Mouse (Mus musculus): ENCODE data around the gene Adgrg4. TPM values are rescaled to one million over a fixed set of nuclear protein-coding genes. Genes with fewer than 3 reads are reported as not detected.

The Adgrg4 gene
- total RNA-seq (2023): not detected

GRCm38 (mm10) chrX:56869863-56870262 lies at the start of gene Adgrg4:
Gene Adgrg4, plus strand, starts transcription at chrX:56870163.

GRCm38 (mm10) chrX:56821765-56822603 lies 48.0 kb upstream of the Adgrg4 start, which contains the start of gene Map7d3:
Gene Map7d3, minus strand, starts transcription at chrX:56822326.

GRCm38 (mm10) chrX:57042774-57043173 lies 172.8 kb downstream of the Adgrg4 start, which contains the start of gene Brs3:
Gene Brs3, plus strand, starts transcription at chrX:57043074.

Other genes with a start within 250 kb of the Adgrg4 start
- 1 to 10 TPM; 1.1 to 1.4 TPM for gene Fhl1, start 138.4 kb upstream of the Adgrg4 start, total RNA-seq (2023)
- gene Map7d3, start 47.8 kb upstream of the Adgrg4 start, total RNA-seq (2023): 1 to 10 TPM; 1.2 to 2.3 TPM
- gene Brs3, start 172.9 kb downstream of the Adgrg4 start, total RNA-seq (2023): not detected
- gene Htatsf1, start 183.4 kb downstream of the Adgrg4 start, total RNA-seq (2023): 10 to 100 TPM; 15.4 to 17.2 TPM
- gene Vgll1, start 217.9 kb downstream of the Adgrg4 start, total RNA-seq (2023): not detected